Mouse (Mus musculus): ENCODE measurements around the gene Atox1.

The Atox1 gene

GRCm38 (mm10) chr11:55461019-55461645, at the start of gene Atox1:
Gene Atox1 (minus strand): TSS chr11:55461239.
- DNase-seq (ENCODE audit: low spot score) = peak; percentile 95

- DNase-seq (ENCODE audit: low spot score) = no peak
These were observed 44.4 kb upstream of the Atox1 start for GRCm38 (mm10) chr11:55505485-55505884.

DNA sequence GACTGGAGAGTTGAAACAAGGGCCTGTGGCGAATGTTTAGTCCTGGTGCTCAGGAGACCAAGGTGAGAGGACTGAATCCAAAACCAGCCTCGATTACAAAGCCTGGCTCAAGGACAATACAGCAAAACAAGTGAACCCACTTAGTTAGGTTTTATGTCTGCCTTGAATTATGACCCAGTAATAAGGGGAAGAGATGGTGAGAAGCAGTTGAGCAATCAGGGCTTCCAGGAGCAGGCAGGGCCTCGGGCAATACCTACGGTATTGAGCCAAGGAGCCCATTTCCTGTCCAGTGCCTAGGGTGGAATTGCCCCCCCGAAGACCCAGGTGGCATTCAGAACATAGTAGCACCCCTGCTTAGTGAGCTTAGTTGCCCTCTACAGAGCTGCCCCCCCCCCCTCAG, 41.8 kb upstream of the Atox1 start:
- no peak for DNase-seq (ENCODE audit: low spot score)

- DNase-seq (ENCODE audit: low spot score) = no peak
These were observed 41.0 kb upstream of the Atox1 start for GRCm38 (mm10) chr11:55501955-55502531.

GRCm38 (mm10) chr11:55497885-55498284, 36.8 kb upstream of the Atox1 start:
- DNase-seq (ENCODE audit: low spot score) = peak; percentile 32

DNA sequence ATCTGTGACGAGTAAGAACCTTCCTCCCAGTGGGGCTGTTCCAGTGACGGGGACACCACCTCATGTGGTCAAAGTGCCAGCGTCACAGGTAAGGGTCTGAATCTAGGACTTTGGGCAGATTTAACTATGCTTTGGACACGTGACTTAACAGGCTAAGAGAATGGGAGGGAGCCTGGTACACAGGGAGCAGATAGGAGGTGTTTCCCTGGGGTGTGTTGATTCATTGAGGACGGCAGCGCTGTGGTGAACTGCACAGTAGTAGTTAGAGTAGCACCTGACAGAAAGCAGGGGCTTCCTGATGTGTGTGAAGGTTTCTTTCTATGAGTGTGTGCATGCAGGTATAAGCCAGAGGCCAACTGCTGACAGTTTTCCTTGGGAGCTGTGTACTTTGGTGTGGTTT, 35.1 kb upstream of the Atox1 start:
- DNase-seq (ENCODE audit: low spot score) = no peak

DNA sequence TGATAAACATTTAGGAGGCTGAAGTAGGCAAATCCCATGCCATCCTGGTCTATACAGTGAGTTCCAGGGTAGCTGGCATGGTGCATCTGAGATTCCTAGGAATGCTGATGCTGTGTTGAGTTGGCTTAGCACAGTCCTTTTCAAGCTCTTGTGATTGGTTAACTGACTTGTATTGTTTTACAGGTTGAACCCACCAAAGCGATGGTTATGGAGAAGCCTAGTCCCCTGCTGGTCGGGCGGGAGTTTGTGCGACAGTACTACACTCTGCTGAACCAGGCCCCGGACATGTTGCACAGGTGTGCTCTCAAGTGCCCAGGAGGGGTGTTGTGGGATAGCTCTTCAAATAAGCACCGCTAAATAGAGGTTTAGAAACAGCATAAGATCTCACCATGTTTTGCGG, 24.4 kb upstream of the Atox1 start:
- no peak for DNase-seq (ENCODE audit: low spot score)

DNA sequence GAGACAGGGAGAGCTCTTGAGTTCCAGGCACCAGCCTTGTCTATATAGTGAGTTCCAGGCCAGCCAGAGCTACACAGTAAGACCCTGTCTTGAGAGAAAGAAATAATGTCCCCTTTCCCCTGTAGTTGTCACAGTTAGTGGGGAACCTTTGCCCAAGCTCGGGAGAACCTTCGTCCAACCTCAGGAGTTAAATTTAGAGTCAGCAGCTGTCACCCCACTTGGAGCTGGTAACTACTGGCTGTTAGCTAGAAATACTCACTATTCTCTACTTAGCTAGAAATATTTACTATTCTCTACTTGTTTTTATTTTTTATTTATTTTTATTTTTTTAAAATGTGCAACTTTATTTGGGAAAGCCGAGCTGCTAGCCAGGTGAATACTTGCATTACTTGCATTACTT, 12.2 kb upstream of the Atox1 start:
- no peak for DNase-seq (ENCODE audit: low spot score)

GRCm38 (mm10) chr11:55471467-55471866, 10.4 kb upstream of the Atox1 start:
- DNase-seq (ENCODE audit: low spot score) = no peak

DNA sequence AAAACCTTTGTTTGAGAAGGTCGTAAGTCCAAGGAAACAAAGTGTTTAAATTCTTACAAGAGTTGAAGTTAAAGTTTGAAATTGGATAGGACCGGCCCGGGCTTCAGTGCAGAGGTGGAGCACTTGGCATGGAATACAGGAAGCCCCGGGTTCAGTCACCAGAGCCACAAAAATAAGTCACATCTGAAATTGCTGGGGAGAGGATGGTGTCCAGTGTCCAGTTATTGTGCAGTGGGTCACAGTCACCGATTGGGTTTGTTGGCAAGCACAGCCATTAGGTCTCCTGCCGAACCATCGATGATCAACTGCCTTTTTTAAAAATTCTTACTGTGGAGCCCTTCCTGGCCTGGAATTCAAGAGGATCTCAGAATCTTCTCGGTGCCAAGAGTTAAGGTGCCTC, 9.7 kb upstream of the Atox1 start:
- no peak for DNase-seq (ENCODE audit: low spot score)

DNA sequence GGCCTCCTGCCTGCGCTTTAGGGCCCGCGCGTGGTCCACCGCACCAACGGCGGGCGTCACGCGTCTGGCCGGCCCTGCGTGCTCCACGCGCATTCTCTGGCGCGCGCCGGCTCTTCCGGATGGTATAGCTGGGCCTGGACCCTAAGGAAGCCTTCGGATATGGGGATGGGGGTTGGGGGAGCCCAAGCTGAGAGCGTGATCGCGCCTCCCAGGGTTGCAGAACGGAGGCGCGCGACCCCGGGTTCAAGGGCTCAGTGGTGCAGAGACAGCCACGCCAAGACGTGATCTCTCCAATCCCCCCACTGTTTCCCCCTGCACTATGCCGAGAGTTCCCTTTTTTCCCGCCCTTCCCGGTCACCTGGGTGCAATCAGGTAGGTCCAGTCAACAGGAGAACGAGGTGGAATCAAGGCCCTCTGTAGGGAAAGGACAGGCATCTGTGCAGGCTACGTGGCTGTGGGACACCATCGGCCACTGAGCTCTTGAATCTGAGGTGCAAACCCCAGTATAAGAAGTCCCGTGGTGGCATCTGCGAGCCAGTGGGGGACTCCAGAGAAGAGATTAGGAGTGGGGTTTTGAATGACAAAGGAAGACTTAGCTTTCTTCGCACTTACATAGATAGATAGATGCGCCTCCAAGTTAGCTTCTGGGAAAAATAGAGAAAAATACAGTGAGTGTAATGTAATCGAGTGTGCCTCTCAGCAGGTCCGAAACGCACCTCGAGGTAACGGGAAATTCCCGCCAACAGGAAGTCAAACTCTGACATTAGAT, 9.1 kb upstream of the Atox1 start:
- peak; percentile 15 for DNase-seq (ENCODE audit: low spot score)

DNA sequence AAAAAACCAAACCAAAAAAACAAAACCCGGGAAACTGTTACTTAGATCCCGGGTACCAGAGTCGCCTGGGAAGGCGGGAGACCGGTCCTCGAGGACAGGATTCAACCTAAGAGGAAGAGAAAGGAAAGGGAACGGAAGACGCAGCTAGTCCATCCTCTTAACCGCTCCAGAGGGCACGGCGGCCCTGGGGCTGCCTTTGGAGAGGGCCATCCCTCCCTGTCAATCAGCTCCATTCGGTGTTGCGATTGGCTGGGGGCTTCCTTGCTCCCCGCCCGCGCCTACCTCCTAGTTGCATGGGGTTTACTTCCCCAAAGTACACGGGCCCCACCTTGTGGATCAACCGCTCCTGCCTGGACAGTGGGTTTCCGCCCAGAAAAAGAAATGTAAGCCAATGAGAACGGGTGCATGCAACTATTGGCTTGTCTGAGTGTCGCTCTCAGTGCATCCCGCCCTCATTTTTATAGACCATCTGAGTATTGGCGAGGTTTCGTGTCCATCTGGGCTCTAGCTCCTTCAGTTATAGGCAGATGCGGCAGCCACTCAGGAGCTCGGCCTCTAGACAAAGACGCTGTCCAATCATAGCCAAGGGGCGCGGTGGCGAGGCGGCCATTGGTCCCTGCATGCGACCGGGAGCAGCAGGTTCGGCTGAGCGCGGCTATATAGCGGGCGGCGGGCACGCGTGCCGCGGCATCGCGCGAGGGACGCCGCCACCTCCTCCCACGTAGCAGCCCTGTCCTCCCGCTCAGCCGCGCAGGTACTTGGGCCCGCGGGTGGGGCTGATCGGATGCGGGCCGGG, 8.2 kb upstream of the Atox1 start, which contains the start of gene G3bp1:
TSS of gene G3bp1 (plus strand) at position 638 of the 796 bp plus-strand sequence.
- DNase-seq (ENCODE audit: low spot score) = peak; percentile 99

- DNase-seq (ENCODE audit: low spot score) = no peak
These were observed 7.6 kb upstream of the Atox1 start for GRCm38 (mm10) chr11:55468611-55469047.

- peak; percentile 56 for DNase-seq (ENCODE audit: low spot score)
These were observed 7.0 kb upstream of the Atox1 start for GRCm38 (mm10) chr11:55468012-55468411.

DNA sequence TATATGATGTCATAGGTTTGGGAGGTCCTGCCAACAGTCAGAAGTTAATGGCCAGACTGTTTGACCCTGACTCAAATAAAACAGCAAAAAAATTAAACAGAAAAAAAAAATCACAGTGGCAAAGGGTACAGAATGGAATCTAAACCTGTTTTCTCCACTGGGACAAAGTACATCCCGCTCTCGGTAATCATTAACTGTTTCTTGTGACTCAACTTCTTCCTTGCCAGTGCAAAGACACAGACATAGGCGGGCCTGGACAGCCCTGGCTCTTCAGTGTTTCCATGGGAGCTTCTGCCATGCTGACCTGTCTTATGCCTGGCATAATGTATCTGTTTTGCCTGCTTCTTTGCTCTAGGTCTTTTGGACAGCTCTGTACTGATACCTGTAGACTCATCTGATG, 4.1 kb upstream of the Atox1 start:
- no peak for DNase-seq (ENCODE audit: low spot score)

- no peak for DNase-seq (ENCODE audit: low spot score)
These were observed 3.7 kb upstream of the Atox1 start for GRCm38 (mm10) chr11:55464707-55465106.

- DNase-seq (ENCODE audit: low spot score) = no peak
These were observed 1.1 kb upstream of the Atox1 start for GRCm38 (mm10) chr11:55462149-55462548.

DNA sequence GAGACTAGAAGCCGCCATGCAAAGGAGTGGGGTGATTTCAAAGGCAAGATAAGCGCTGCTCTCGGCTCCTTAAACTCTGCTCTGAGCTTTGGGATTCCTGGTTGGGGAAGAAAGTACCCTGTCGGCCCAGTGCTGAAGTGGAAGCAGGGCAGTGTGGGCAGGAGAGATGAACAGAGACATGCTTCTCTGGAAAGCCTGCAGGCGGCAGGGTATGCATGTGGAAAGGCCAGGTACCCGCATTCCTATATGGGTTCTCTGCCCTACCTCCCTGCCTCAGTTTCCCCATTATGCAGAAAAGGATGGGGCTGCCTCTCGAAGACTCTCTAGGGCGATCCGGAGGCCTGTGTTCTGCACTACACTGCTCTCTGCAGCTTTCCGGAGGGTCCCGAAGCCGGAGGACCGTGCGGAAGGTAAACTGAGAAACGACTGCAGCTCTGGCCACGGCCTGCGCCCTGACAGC, 450 bp downstream of the Atox1 start:
- DNase-seq (ENCODE audit: low spot score) = peak; percentile 41

GRCm38 (mm10) chr11:55459850-55460558, 1.0 kb downstream of the Atox1 start:
- peak; percentile 24 for DNase-seq (ENCODE audit: low spot score)

GRCm38 (mm10) chr11:55458501-55458900, 2.5 kb downstream of the Atox1 start:
- DNase-seq (ENCODE audit: low spot score) = no peak

- peak; percentile 12 for DNase-seq (ENCODE audit: low spot score)
These were observed 5.9 kb downstream of the Atox1 start for GRCm38 (mm10) chr11:55455166-55455565.

DNA sequence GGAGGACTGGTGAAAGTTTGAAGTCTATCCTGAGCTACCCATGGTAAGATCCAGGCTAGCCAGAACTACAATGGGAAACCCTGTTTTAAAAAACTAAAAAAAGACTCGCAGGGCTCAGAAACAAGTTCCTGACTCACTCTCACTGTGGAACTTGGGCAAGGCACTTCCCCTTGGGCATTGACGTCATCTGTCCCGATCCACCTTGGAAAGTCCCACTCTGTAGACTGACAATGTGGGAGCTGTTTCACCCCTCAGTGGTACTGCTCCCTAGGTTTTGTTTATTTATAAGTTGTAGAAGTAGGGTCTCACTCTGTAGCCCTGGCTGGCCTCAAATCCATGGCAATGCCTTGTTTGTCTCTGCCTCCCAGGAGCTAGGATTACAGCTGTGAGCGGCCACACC, 7.4 kb downstream of the Atox1 start:
- no peak for DNase-seq (ENCODE audit: low spot score)

Data from urinary bladder, postnatal 14 days (tissue).